Mouse (Mus musculus): ENCODE measurements around the gene Mettl16. TPM values are rescaled to one million over a fixed set of nuclear protein-coding genes. Genes with fewer than 3 reads are reported as not detected.

Gene Mettl16
- 10 to 100 TPM in 1 of 2 experiments, 1 to 10 TPM in 1; 9.1 to 11.7 TPM for total RNA-seq (2021)
- long read RNA-seq, experiment 1, full-length matches to known transcripts: 9 of 15 reads
- long read RNA-seq, experiment 1, partial matches to known transcripts: 0 of 15 reads
- long read RNA-seq, experiment 1, other reads (novel, unspliced or antisense): 6 of 15 reads
- long read RNA-seq, experiment 2, full-length matches to known transcripts: 5 of 7 reads
- long read RNA-seq, experiment 2, partial matches to known transcripts: 0 of 7 reads
- long read RNA-seq, experiment 2, other reads (novel, unspliced or antisense): 2 of 7 reads

DNA sequence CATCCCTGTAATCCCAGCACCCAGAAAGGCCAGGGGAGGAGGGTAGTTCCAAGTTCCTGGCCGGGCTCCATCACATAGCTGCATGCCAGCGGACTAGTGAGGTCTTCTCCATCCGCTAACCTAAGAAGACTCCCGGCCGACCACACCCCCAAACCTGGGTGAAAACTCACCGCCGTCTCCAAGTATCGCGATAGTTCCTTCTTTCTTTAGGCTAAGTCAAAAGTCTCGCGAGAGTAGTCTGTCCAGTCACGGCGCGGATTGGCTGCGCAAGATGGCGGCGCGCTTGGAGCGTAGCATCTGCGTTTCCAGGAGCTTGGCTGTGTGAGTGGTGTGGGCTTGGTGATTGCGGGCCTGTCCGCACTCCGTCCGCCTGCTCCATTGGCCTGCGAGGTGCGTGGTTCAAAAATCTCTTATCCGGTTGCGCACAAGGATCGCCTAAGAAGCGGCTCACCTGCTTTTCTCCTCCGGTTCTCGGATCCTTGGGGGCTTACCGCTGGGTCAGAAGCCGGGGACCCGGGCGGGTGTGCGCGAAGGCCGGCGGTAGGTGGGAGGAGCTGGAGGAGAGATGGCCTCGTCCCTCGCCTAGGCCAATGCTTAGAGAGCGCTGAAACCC is at the start of gene Mettl16:
Gene Mettl16, plus strand, starts transcription at position 236 of the 613 bp plus-strand sequence.
- peak; percentile 85 for DNase-seq

DNA sequence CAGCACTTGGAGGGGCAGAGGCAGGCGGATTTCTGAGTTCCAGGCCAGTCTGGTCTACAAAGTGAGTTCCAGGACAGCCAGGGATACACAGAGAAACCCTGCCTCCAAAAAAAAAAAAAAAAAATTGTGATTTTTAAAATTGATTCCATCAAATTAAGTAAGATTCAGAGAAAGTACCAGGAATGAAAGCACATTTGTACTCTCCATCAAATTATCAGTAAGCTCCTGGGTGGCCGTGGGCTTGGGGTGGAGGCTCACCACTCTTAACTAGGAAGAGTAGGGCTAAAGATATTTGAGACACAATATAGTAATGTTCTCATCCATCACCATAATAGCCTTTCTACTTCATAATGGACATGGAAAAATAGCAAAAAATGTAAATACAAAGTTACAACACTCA is 49.5 kb upstream of the Mettl16 start:
- no peak for DNase-seq

DNA sequence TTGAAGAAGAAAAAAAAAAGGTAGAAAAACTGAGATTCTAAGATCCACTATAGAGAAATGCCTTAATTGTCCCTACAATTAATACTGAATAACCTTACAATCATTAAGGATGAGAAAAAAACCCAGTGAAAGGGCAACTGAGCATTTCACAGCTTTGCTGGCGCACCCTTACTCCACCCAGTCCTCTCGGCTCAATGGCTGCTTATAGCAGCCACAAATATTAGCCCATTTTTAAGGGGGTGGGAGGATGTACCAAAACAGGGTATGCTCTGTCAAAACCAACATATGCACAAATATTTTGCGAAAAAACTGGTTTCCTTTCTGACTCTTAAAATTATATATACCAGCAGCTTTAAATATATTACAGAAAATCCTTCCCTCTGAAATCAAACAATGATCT is 48.7 kb upstream of the Mettl16 start:
- no peak for DNase-seq

DNA sequence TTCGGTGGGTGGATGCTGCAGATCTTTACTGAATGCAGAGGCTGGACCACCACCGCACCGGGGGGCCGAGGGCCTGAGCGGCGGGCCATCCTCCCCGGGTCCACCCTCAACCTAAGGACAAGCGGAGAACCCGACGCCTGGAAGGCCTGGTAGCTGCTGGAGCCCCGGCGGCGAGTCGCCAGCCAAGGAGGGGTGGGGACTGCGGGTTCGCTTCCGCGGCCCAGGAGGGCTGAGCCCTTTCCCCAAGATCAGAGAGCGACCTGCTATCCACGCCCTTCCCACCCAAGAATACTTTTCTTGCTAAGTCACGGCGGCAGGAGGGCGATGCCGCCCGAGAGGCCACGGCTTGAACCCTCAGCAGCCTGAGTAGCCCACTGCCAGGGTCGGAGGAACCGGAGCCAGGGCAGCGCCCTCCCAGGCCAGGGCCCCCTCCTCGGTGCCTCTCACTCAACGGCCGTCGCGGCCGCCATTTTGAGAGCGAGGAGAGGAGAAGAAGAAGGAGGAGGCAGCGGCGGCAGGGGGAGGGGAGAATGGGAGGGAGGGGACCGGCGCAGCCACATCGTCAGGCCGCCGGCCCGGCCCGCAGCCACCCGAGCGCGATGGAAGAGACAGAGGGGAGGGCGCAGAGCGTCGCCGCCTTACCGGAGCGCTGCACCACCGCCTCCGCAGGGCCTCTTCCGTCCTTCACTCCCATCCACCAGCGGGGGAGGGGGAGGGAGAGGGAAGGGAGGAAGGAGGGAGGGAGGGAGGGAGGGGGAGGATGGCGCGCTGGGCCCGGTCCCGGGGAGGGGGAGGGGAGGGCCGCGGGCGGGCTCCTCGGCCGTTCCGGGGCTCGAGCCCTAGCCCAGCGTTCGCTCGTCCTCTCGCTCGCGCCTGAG is 47.0 kb upstream of the Mettl16 start:
- peak; percentile 81 for DNase-seq

DNA sequence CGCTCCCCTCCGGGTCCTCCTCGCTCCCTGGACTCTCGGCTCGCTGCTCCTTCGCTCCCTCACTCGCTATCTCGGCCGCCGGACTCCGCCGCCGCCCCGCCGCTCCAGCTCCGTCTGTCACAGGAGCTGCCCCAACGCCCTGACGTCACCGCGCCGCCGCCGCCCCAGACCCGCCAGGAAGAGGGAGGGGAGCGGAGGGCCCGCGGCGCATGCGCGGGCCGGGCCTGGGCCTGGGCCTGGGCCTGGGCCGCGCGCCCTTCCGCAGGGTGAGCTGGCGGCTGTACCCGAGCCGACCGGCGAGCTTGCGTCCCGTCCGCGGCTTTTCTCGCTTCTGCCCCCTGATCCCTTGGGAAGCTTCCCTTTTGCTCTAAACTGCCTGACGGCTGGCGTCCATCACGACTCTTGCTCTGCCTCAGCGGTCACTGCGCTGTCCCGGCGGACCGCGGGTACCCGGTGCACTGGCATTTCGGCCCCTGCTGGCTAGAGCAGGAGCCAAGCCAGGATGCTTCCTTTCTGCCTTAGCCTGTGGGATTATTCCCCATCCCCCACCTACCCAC is 46.3 kb upstream of the Mettl16 start, which contains the start of gene Pafah1b1:
Gene Pafah1b1, minus strand, starts transcription at position 436 of the 557 bp plus-strand sequence.
- DNase-seq: peak; percentile 97

DNA sequence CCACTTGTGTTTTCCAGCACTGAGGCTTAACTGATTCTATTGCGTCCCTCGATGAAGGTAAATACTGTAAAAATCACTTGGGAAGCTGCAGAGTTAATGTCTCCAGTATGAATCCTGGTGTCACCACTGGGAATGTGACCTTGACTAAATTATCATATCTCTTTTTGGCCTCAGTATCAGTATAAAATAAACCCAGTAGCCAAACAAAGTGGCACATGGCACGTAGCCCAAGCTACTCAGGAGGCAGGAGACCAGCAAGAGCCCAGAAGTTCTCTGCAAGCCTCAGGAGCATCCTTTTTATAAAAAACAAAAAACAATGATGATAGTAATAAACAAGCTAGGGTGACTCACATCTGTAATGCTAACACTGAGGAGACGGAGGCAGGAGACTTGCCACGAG is 45.4 kb upstream of the Mettl16 start:
- no peak for DNase-seq

DNA sequence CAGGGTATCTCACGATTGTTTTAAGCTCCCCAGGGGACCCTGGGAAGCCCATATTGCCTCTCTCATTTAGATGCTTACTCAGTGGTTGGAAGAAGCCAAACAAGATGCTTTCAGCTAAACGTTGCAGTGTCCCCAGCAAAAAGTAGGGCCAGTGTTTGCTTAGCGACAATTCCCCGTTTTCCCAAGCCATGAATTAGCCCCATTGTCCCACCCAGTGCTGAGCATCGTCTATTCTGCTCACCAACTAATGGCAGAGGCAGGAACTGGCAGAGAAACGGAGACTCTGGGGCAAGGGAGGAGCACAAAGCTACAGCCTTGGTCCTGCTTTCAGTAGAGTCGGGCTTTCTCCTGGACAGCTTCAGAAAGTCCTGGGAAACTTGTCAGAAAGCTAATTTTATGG is 35.7 kb upstream of the Mettl16 start:
- no peak for DNase-seq

- DNase-seq: no peak
These were observed 32.8 kb upstream of the Mettl16 start for GRCm38 (mm10) chr11:74737861-74738260.

DNA sequence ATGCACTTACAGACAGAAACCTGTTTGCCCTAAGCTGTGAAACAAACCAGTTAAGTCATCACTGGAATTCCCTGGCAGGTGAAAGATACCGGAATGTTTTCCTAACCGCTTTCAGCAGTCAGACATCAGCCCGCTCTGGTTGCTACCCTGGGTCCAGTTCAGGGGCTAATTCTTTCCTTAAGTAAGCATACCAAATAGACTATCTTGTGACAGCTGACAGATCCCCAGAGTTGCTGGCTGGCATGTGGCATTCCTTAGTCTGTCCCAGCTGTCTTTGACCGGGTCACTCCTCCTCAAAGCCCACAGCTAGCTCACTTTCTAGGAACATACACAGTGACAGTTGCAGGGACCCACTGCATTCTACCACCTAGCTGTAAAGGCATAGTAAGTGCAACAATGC is 22.6 kb upstream of the Mettl16 start:
- DNase-seq: peak; percentile 16

GRCm38 (mm10) chr11:74749241-74749640 is 21.4 kb upstream of the Mettl16 start:
- DNase-seq: no peak

DNA sequence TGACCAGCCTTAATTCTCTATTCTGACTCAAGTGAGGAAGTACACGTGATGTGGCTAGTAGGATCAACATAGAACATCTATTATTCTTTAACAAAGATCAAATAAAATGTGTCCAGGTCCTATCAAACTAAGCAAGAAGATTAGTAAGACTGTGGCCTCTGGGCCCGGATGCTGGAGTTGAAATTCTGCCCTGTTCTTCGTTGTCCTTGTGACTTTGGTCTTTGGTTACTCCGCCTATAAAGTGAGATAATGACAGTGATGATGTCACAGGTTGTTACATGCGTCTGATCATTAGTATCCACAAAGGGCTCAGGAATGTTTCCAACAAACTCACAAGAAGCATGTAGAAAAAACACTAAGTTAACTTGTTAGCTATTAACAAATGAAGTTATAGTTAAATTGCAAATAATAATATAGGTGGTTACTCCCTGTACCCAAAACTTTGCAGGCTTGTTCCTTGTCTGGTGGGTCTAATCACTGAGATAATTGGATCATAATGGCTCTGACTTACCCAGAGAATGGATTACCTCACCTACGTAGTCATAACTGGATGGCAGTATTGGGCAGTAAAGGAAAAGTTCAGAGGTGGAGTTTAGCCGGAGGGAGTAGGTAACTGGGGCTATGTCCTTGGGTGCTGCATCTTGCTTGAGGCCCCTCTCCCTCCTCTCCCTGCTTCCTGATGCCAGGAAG is 19.8 kb upstream of the Mettl16 start:
- no peak for DNase-seq

GRCm38 (mm10) chr11:74751352-74752066 is 19.1 kb upstream of the Mettl16 start:
- DNase-seq: no peak

- no peak for DNase-seq
These were observed 14.0 kb upstream of the Mettl16 start for GRCm38 (mm10) chr11:74756631-74757030.

DNA sequence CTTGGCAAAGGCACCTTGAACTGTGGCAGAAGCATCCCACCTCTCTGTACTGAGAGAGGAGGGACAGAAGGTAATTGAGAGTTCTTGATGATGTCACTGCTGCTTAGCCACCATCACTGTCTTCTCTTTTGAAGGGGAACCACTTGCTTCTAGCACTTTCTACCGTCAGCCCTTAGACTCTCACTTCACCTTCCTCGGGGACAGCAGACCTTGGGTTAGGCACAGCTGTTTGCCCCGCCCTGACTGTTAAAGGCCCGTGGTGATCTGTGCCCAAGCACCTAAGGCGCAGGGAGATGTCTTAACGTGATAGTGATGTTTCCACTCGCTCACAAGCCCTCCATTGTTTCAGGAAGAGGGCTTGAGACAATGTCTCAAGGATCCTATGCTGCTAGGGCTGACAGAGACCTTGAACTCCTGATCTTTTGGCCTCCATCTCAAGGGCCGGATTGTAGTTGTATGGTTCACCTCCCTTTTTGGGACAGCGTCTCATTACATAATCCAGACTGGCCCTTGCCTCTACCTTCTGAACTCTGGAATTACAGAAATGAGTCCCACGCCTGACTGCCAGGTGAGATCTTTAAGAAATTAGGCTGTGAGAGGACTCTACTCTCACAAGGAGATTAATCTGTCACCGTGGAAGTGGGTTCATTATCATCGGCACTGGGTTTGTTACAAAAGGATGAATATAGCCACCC is 9.5 kb upstream of the Mettl16 start:
- no peak for DNase-seq

DNA sequence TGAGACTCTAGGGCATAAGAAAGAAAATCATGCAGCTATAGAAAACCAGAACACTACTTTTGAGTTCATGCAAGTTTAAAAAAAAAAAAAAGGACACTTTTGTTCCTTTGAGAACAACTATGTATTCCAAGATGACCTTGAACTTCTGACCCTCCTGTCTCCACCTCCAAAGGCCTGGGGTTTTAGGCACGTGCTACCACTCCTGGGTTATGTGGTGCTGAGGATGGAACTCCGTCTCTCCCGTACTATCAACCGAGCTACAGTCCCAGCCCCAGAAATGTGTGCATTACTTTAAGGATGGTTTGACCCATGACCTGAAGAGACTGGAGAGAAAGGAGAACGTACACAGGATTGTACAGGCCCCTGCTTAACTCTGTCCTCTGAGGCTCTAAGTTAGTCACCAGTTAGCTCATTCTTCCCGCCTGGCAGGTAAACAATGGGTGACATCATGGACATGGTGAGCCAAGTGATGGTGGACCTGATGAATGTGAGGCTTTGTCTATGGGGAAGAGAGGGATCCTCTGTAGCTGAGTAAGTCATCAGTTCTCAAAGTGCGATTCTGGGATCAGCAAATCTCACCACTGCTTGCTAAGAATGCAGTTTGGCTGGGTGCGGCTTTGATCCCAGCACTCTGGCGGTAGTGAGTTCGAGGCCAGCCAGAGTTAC is 6.5 kb upstream of the Mettl16 start:
- no peak for DNase-seq

DNA sequence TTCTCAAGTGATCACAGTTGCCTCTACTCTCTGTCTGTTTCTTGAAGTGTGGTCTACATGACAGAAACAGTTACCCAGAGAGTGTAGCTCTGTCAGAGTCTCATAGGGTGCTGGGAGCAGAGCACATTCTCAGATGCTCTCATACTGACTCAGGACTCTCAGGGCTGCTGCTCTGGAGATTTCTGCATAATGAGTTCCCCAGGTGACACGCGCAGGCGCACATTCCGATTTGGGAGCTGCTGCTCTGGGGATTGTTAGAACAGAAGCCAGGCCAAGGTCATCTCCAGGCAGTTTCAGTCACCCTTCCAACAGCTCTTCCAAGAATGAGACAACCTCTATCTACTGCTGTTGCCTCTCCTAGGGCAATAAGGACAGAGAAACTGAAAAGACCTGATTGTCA is 3.2 kb upstream of the Mettl16 start:
- no peak for DNase-seq

- peak; percentile 23 for DNase-seq
These were observed 2.6 kb upstream of the Mettl16 start for GRCm38 (mm10) chr11:74768045-74768444.

DNA sequence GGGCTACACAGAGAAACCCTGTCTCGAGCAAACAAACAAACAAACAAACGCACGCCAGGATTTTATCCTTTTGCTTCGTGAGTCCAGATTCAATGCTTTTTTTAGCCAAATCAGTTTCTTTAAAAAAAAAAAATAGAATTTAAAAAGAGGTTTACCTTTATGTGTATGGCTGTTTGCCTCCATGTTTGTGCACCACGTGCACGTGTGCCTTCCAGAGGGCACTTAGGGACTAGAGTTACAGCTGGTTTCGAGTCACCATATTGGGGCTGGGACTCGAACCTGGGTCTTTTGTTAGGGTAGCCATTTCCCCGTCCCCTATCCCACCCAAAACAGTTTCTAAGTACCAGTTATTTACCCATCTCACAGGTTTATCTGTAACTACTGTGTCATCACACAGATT is 593 bp upstream of the Mettl16 start:
- no peak for DNase-seq

- no peak for DNase-seq
These were observed 604 bp downstream of the Mettl16 start for GRCm38 (mm10) chr11:74771234-74771633.

- DNase-seq: no peak
These were observed 1.0 kb downstream of the Mettl16 start for GRCm38 (mm10) chr11:74771650-74772049.

Measured in gastrocnemius, postnatal 10 days (tissue).